Mouse (Mus musculus) hindbrain, embryonic 12.5 days (tissue): Measurements from ENCODE around the gene 9130213A22Rik. TPM values are rescaled to one million over a fixed set of nuclear protein-coding genes. Genes with fewer than 3 reads are reported as not detected.

ENCODE experiments used
- ATAC-seq: fragments of 200-750 bp; cut with Nextera tagmentation; 2 replicates; pipeline ENCODE4 v1.8.0; 2017; ENCODE audit warnings: moderate TSS enrichment; ENCODE audit not compliant: low FRiP score
- H3K27ac ChIP-seq: fragments of 300-500 bp; sonication (generic); 2 replicates; pipeline ENCODE4 v1.5.1; 2016; ENCODE audit warnings: mild to moderate bottlenecking
- H3K27me3 ChIP-seq: fragments of 300-500 bp; sonication (generic); 2 replicates; pipeline ENCODE4 v1.6.1; 2016; ENCODE audit warnings: mild to moderate bottlenecking
- H3K36me3 ChIP-seq: fragments of 300-500 bp; sonication (generic); 2 replicates; pipeline ENCODE4 v1.6.1; 2016; ENCODE audit warnings: mild to moderate bottlenecking
- H3K4me1 ChIP-seq: fragments of 300-500 bp; sonication (generic); 2 replicates; pipeline ENCODE4 v1.6.1; 2016
- H3K4me2 ChIP-seq: fragments of 300-500 bp; sonication (generic); replicated peaks from 2 replicates; pipeline ENCODE4 v1.6.1; 2016; ENCODE audit warnings: mild to moderate bottlenecking
- H3K4me3 ChIP-seq: fragments of 300-500 bp; sonication (generic); 2 replicates; pipeline ENCODE4 v1.5.1; 2016; ENCODE audit warnings: mild to moderate bottlenecking
- H3K9ac ChIP-seq: fragments of 300-500 bp; sonication (generic); 2 replicates; pipeline ENCODE4 v1.6.1; 2016; ENCODE audit warnings: mild to moderate bottlenecking, moderate library complexity
- H3K9me3 ChIP-seq: fragments of 300-500 bp; sonication (generic); replicated peaks from 2 replicates; pipeline ENCODE4 v1.6.1; 2016; ENCODE audit warnings: mild to moderate bottlenecking
- WGBS: fragments of 180-500 bp; shearing (Covaris S2); methylation state at CpG from one replicate; pipeline ENCODE4 v1.1.7; 2016; 5-methylcytosine and 5-hydroxymethylcytosine counted together
- polyA plus RNA-seq: library from polyadenylated mRNA; unstranded; fragments of >200 nt; fragmentation: Nextera tagmentation; extraction: Ambion mirVana; gene quantifications from 2 replicates; pipeline ENCODE4 v1.2.1, GENCODE M21; 2016

Gene 9130213A22Rik
- polyA plus RNA-seq, 1 experiment from 2014 or later: 0.26 TPM

GRCm38 (mm10) chr11:69103121-69103520 is 19.3 kb downstream of the 9130213A22Rik start:
- peaks cover 25% of the 10 kb centered on the region for H3K4me1 ChIP-seq
- H3K9ac ChIP-seq: no peak overlapping the region
- peaks cover 75% of the 10 kb centered on the region for H3K36me3 ChIP-seq
- ATAC-seq: no peak
- 89% methylated on average over 14 of the region's 14 CpGs for WGBS
- no peaks in the 10 kb centered on the region for H3K27me3 ChIP-seq
- H3K4me3 ChIP-seq: no peak overlapping the region
- no peak overlapping the region for H3K27ac ChIP-seq
- no peak overlapping the region for H3K4me2 ChIP-seq
- no peaks in the 10 kb centered on the region for H3K9me3 ChIP-seq

DNA sequence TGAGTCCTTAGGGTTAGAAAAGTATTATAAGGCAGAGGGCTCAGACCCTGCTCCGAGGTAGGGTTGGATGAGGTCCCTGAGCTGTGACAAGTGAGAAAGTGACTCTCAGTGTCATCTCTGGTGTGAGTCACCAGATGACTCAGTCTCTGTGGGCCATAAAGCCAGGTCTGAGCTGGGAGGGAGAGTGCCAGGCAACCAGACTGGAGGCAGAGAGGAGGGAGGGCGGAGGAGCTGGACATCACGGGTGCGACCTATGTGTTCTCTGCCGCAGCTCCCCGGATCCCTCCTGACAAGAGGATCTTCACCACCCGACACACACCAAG is 20.0 kb downstream of the 9130213A22Rik start:
- Histone ChIP-seq H3K27ac (no peak overlapping the region), H3K9me3 (no peaks in the 10 kb centered on the region), H3K36me3 (peaks cover 67% of the 10 kb centered on the region), H3K9ac (no peak overlapping the region), H3K4me2 (no peak overlapping the region), H3K4me1 (peaks cover 33% of the 10 kb centered on the region), H3K4me3 (no peak overlapping the region), H3K27me3 (no peaks in the 10 kb centered on the region)
- no peak for ATAC-seq
- WGBS: 96% methylated on average over 7 of the region's 7 CpGs

- Histone ChIP-seq H3K36me3 (peaks cover 62% of the 10 kb centered on the region), H3K9ac (no peak overlapping the region), H3K4me1 (peaks cover 38% of the 10 kb centered on the region), H3K9me3 (no peaks in the 10 kb centered on the region), H3K4me2 (no peak overlapping the region), H3K27ac (no peak overlapping the region), H3K27me3 (no peaks in the 10 kb centered on the region), H3K4me3 (no peak overlapping the region)
- 92% methylated on average over 21 of the region's 21 CpGs for WGBS
- no peak for ATAC-seq
Measured at GRCm38 (mm10) chr11:69101604-69102402, 20.6 kb downstream of the 9130213A22Rik start.

DNA sequence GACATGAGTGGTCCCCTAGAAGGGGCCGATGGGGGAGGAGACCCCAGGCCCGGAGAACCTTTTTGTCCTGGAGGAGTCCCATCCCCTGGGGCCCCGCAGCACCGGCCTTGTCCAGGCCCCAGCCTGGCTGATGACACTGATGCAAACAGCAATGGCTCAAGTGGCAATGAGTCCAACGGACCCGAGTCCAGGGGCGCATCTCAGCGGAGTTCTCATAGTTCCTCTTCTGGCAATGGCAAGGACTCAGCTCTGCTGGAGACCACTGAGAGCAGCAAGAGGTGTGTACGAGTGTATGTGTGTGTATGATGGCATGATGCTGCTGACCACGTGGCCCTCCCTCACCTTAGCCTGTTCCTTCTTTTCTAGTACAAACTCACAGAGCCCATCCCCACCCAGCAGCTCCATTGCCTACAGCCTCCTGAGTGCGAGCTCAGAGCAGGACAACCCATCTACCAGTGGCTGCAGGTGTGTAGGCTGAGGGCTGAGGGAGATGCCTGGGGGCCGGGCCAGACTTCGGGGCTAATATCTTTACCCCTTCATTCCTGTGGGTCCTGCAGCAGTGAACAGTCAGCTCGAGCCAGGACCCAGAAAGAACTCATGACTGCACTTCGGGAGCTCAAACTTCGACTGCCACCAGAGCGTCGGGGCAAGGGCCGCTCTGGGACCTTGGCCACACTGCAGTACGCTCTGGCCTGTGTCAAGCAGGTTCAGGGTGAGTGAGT is 21.6 kb downstream of the 9130213A22Rik start:
- 92% methylated on average over 20 of the region's 20 CpGs for WGBS
- peaks cover 53% of the 10 kb centered on the region for H3K36me3 ChIP-seq
- ATAC-seq: no peak
- H3K9me3 ChIP-seq: no peaks in the 10 kb centered on the region
- H3K4me1 ChIP-seq: peaks cover 47% of the 10 kb centered on the region
- peak overlapping the region; percentile 93 for H3K4me2 ChIP-seq
- no peaks in the 10 kb centered on the region for H3K27me3 ChIP-seq
- peak overlapping the region; percentile 51 for H3K4me3 ChIP-seq
- H3K9ac ChIP-seq: peak overlapping the region; percentile 76
- peak overlapping the region; percentile 82; the same call in 1 of the 2 replicates for H3K27ac ChIP-seq

GRCm38 (mm10) chr11:69099915-69100345 is 22.5 kb downstream of the 9130213A22Rik start:
- H3K9me3 ChIP-seq: no peaks in the 10 kb centered on the region
- H3K4me3 ChIP-seq: peak overlapping the region; percentile 51
- peak; percentile 24; the same call in 1 of the 2 replicates for ATAC-seq
- H3K27me3 ChIP-seq: no peaks in the 10 kb centered on the region
- H3K4me2 ChIP-seq: peak overlapping the region; percentile 93
- H3K36me3 ChIP-seq: peaks cover 44% of the 10 kb centered on the region
- H3K27ac ChIP-seq: peak overlapping the region; percentile 82
- H3K4me1 ChIP-seq: peaks cover 53% of the 10 kb centered on the region
- H3K9ac ChIP-seq: peak overlapping the region; percentile 76
- under 1% methylated on average over 23 of the region's 23 CpGs for WGBS

DNA sequence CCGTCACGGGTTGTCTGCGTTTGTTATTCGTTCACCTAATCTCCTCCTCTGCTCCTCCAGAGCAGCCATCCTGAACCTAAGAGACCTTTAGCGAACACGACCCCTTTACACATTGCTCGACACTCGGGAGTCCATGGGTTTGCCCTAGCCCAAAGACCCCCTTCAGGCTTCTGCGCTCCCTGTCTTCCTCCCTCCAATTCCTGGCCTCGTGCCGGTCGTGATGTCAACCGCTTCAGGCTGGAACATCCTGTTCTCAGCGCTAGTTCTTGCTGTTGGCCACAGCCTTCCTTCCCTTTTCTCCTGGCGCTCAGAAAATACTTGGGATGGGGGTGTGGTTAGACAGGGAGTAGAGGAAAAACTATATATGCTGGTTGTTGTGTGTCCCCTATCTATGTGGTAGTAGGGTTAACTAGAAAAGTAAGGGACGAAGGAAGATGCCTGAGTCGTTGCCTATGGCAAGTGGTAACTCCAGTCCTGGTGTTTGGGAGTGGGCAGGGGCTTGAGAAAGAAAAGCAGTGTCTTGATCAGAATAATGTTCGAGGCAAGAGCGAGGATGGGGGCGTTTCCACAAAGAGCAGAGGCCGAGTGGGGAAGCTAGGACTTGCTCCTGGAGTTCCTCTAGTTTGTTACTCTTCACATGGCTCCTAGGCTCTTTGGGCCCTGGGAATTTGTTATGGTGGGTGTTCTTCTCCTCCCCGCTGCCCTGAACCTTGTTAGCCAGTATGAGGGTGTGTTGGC is 23.0 kb downstream of the 9130213A22Rik start:
- Histone ChIP-seq H3K36me3 (peaks cover 38% of the 10 kb centered on the region), H3K4me1 (peaks cover 56% of the 10 kb centered on the region), H3K27me3 (no peaks in the 10 kb centered on the region), H3K27ac (peak overlapping the region; percentile 82), H3K9me3 (no peaks in the 10 kb centered on the region), H3K9ac (peak overlapping the region; percentile 76), H3K4me2 (peak overlapping the region; percentile 93), H3K4me3 (peak overlapping the region; percentile 51)
- ATAC-seq: no peak
- 1% methylated on average over 22 of the region's 22 CpGs for WGBS

GRCm38 (mm10) chr11:69098762-69099091 is 23.7 kb downstream of the 9130213A22Rik start:
- peak; percentile 20 for ATAC-seq
- under 1% methylated on average over 19 of the region's 19 CpGs for WGBS

DNA sequence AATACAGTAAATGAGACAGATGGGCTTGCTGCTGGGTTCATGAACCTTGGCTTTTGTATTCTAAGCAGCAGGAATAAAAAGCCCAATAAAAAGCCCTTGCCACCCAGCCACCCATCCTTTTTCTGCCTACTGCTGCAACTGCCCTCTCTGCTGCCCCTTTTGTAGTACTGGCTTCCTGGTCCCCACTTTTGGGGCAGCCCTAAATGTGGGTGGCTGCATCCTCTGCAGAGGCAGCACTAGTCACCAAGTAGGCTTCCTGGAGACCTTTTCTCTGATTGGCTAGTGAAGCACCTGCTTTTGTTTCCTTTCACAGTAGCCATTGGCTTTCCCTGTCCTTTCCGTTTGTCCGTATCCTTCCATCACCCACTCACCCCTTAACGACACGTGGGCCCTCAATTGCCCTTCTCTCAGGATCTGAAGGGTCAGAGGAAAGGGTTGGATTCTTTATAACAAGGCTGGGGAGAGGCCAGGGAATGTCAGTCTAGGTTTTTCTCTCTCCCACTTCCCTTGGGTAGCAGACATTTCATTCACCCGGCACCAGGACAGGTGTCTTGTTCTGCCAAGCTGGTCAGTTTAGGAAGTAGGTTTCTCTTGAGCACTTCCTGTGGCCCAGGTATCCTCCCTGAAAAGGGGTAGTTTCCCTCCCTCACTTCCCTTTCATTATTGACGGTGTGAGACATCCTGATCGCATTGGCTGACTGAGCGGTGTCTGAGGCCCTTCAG is 24.2 kb downstream of the 9130213A22Rik start:
- WGBS: 21% methylated on average over 8 of the region's 8 CpGs
- Histone ChIP-seq H3K36me3 (peaks cover 27% of the 10 kb centered on the region), H3K27ac (peak overlapping the region; percentile 82), H3K4me2 (peak overlapping the region; percentile 93), H3K4me1 (peaks cover 58% of the 10 kb centered on the region), H3K27me3 (no peaks in the 10 kb centered on the region), H3K4me3 (peak overlapping the region; percentile 51), H3K9me3 (no peaks in the 10 kb centered on the region), H3K9ac (0 out of 2 replicates have a peak overlapping the region, but pooled peaks have one; percentile 76)
- no peak for ATAC-seq

More at GRCm38 (mm10) chr11:69098762-69099091, 23.7 kb downstream of the 9130213A22Rik start:
- peaks cover 32% of the 10 kb centered on the region for H3K36me3 ChIP-seq
- H3K9me3 ChIP-seq: no peaks in the 10 kb centered on the region
- peak overlapping the region; percentile 82 for H3K27ac ChIP-seq
- peaks cover 58% of the 10 kb centered on the region for H3K4me1 ChIP-seq
- H3K4me2 ChIP-seq: peak overlapping the region; percentile 93
- peak overlapping the region; percentile 76 for H3K9ac ChIP-seq
- H3K27me3 ChIP-seq: no peaks in the 10 kb centered on the region
- H3K4me3 ChIP-seq: peak overlapping the region; percentile 51

GRCm38 (mm10) chr11:69096987-69097900 is 25.1 kb downstream of the 9130213A22Rik start:
- Histone ChIP-seq H3K27me3 (no peaks in the 10 kb centered on the region), H3K36me3 (peaks cover 23% of the 10 kb centered on the region), H3K9me3 (no peaks in the 10 kb centered on the region), H3K4me1 (peaks cover 58% of the 10 kb centered on the region), H3K9ac (peak overlapping the region; percentile 63), H3K4me3 (peak overlapping the region; percentile 23), H3K4me2 (peak overlapping the region; percentile 93), H3K27ac (peak overlapping the region; percentile 82)
- no peak for ATAC-seq
- WGBS: 3% methylated on average over 29 of the region's 29 CpGs

GRCm38 (mm10) chr11:69096360-69096986 is 25.9 kb downstream of the 9130213A22Rik start:
- Histone ChIP-seq H3K9ac (peak overlapping the region; percentile 63), H3K4me2 (peak overlapping the region; percentile 93), H3K4me1 (peaks cover 60% of the 10 kb centered on the region), H3K27me3 (no peaks in the 10 kb centered on the region), H3K36me3 (peaks cover 22% of the 10 kb centered on the region), H3K27ac (peak overlapping the region; percentile 82), H3K9me3 (no peaks in the 10 kb centered on the region), H3K4me3 (peak overlapping the region; percentile 46)
- WGBS: 12% methylated on average over 9 of the region's 9 CpGs
- ATAC-seq: no peak
